Mouse (Mus musculus): ENCODE results near the gene Npc1l1. TPM values are rescaled to one million over a fixed set of nuclear protein-coding genes. Genes with fewer than 3 reads are reported as not detected.
"Not testable (repeated sequence)": the region's sequence is repeated elsewhere in the genome, so short reads cannot be mapped to it uniquely, and the experiment has no call there.

Gene Npc1l1
- polyA plus RNA-seq, 1 experiment from 2014 or later: 26.5 TPM

DNA sequence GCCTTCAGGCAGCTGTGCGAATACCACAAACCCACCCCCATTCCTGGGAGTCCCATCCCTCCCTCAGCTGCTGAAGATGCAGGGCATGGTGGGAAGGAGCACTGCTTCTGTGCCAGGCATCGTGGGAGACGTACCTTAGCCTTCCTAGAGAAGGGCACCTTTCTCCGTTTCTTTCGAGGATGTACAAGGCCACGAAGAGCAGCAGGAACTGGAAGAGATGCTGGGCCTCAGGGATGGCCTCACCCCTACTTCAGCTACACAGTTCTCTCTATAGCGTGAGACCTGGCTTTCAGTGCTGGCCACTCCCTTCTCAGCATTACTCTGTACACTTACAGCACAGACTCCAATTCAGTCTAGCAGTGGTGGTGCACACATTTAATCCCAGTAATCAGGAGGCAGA lies 29.5 kb upstream of the Npc1l1 start:
- H3K36me3 ChIP-seq (ENCODE audit: control insufficient read depth, insufficient read depth, low read length): peaks cover 33% of the 10 kb centered on the region
- no peak for ATAC-seq
- no peak overlapping the region for H3K4me2 ChIP-seq (ENCODE audit: low read depth, low read length)
- no peaks in the 10 kb centered on the region for H3K27me3 ChIP-seq (replicated peaks; ENCODE audit: control insufficient read depth, insufficient read depth, low read length)
- H3K4me3 ChIP-seq (ENCODE audit: low read length): no peak overlapping the region
- no peaks in the 10 kb centered on the region for H3K9me3 ChIP-seq (ENCODE audit: control insufficient read depth, low read length)
- 93% methylated on average over 7 of the region's 7 CpGs for WGBS
- no peak overlapping the region for H3K9ac ChIP-seq (ENCODE audit: low read depth, low read length)
- H3K4me1 ChIP-seq (ENCODE audit: control insufficient read depth, insufficient read depth, low read length): peaks cover 5% of the 10 kb centered on the region; the same call in 1 of the 2 replicates
- H3K27ac ChIP-seq (ENCODE audit: low read length): no peak overlapping the region

GRCm38 (mm10) chr11:6256490-6257072 lies 26.6 kb upstream of the Npc1l1 start:
- H3K4me1 ChIP-seq (ENCODE audit: control insufficient read depth, insufficient read depth, low read length): peaks cover 20% of the 10 kb centered on the region
- H3K27me3 ChIP-seq (replicated peaks; ENCODE audit: control insufficient read depth, insufficient read depth, low read length): no peaks in the 10 kb centered on the region
- ATAC-seq: no peak
- no peak overlapping the region for H3K4me2 ChIP-seq (ENCODE audit: low read depth, low read length)
- no peaks in the 10 kb centered on the region for H3K9me3 ChIP-seq (ENCODE audit: control insufficient read depth, low read length)
- no peak overlapping the region for H3K9ac ChIP-seq (ENCODE audit: low read depth, low read length)
- 60% methylated on average over 6 of the region's 6 CpGs for WGBS
- H3K36me3 ChIP-seq (ENCODE audit: control insufficient read depth, insufficient read depth, low read length): peaks cover 14% of the 10 kb centered on the region
- H3K4me3 ChIP-seq (ENCODE audit: low read length): no peak overlapping the region
- no peak overlapping the region for H3K27ac ChIP-seq (ENCODE audit: low read length)

GRCm38 (mm10) chr11:6254602-6255001 lies 24.7 kb upstream of the Npc1l1 start:
- WGBS: 80% methylated on average over 2 of the region's 2 CpGs
- ATAC-seq: not testable (repeated sequence)

DNA sequence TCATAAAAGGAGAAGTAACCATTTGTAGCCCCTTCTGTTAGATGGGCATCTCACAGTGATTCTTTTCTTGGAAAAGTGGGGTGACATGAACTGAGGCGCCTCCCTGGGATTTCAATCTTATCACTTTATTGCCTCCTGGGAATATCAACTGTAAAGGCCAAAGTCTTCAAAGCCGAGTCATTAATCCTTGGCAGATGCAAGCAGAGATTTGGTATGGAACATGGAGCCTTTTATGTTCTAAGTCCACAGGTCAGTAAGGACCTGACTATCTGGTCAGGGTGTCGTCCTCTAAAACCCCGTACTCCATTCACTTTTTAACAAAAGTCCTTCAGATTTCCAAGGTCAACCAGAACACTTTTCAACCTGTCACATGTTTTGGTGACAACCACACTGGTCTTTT lies 22.9 kb upstream of the Npc1l1 start:
- H3K27ac ChIP-seq (ENCODE audit: low read length): peak overlapping the region; percentile 39; the same call in 1 of the 2 replicates
- peaks cover 20% of the 10 kb centered on the region for H3K4me1 ChIP-seq (ENCODE audit: control insufficient read depth, insufficient read depth, low read length)
- H3K4me3 ChIP-seq (ENCODE audit: low read length): no peak overlapping the region
- no peak overlapping the region for H3K4me2 ChIP-seq (ENCODE audit: low read depth, low read length)
- WGBS: 69% methylated on average over 4 of the region's 4 CpGs
- no peaks in the 10 kb centered on the region for H3K36me3 ChIP-seq (ENCODE audit: control insufficient read depth, insufficient read depth, low read length)
- no peaks in the 10 kb centered on the region for H3K27me3 ChIP-seq (replicated peaks; ENCODE audit: control insufficient read depth, insufficient read depth, low read length)
- ATAC-seq: peak; percentile 60
- H3K9ac ChIP-seq (ENCODE audit: low read depth, low read length): no peak overlapping the region
- no peaks in the 10 kb centered on the region for H3K9me3 ChIP-seq (ENCODE audit: control insufficient read depth, low read length)

More at GRCm38 (mm10) chr11:6254602-6255001, 24.7 kb upstream of the Npc1l1 start:
- H3K9ac ChIP-seq (ENCODE audit: low read depth, low read length); H3K9me3 ChIP-seq (ENCODE audit: control insufficient read depth, low read length); H3K27ac ChIP-seq (ENCODE audit: low read length); H3K4me2 ChIP-seq (ENCODE audit: low read depth, low read length); H3K27me3 ChIP-seq (replicated peaks; ENCODE audit: control insufficient read depth, insufficient read depth, low read length); H3K36me3 ChIP-seq (ENCODE audit: control insufficient read depth, insufficient read depth, low read length); H3K4me3 ChIP-seq (ENCODE audit: low read length): not testable (repeated sequence)
- peaks cover 20% of the 10 kb centered on the region for H3K4me1 ChIP-seq (ENCODE audit: control insufficient read depth, insufficient read depth, low read length)

- peaks cover 20% of the 10 kb centered on the region for H3K4me1 ChIP-seq (ENCODE audit: control insufficient read depth, insufficient read depth, low read length)
- WGBS: 85% methylated on average over 5 of the region's 5 CpGs
Observed at GRCm38 (mm10) chr11:6252248-6252647, 22.3 kb upstream of the Npc1l1 start.

DNA sequence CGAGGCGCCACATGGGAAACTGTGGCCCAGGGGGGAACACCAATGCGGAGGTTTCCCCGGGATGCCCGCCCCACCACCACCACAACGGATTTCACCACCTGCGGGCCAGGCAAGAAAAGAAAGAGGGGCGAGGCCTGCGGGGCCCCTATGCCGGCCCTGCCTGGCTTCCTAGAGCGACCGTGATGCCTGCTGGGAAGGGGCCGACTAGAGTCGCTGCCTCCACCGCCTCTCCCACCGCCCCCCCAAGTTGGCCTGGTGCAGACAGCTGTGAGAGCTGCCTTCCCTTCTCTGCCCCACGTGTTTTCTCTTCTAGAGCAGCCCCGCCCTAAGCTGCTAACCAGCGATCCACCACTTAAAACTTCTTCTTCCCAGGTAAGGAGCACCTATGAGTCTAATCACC lies 14.8 kb upstream of the Npc1l1 start:
- no peak overlapping the region for H3K27ac ChIP-seq (ENCODE audit: low read length)
- no peak overlapping the region for H3K9ac ChIP-seq (ENCODE audit: low read depth, low read length)
- no peak overlapping the region for H3K4me2 ChIP-seq (ENCODE audit: low read depth, low read length)
- no peaks in the 10 kb centered on the region for H3K36me3 ChIP-seq (ENCODE audit: control insufficient read depth, insufficient read depth, low read length)
- H3K4me1 ChIP-seq (ENCODE audit: control insufficient read depth, insufficient read depth, low read length): no peaks in the 10 kb centered on the region
- no peaks in the 10 kb centered on the region for H3K9me3 ChIP-seq (ENCODE audit: control insufficient read depth, low read length)
- no peak overlapping the region for H3K4me3 ChIP-seq (ENCODE audit: low read length)
- WGBS: 55% methylated on average over 19 of the region's 19 CpGs
- ATAC-seq: no peak
- H3K27me3 ChIP-seq (replicated peaks; ENCODE audit: control insufficient read depth, insufficient read depth, low read length): no peaks in the 10 kb centered on the region

More at GRCm38 (mm10) chr11:6252248-6252647, 22.3 kb upstream of the Npc1l1 start:
- Histone ChIP-seq H3K27ac (ENCODE audit: low read length) (no peak overlapping the region; the same call in 1 of the 2 replicates), H3K36me3 (ENCODE audit: control insufficient read depth, insufficient read depth, low read length) (no peaks in the 10 kb centered on the region), H3K4me3 (ENCODE audit: low read length) (no peak overlapping the region), H3K4me2 (ENCODE audit: low read depth, low read length) (no peak overlapping the region), H3K9ac (ENCODE audit: low read depth, low read length) (no peak overlapping the region), H3K9me3 (ENCODE audit: control insufficient read depth, low read length) (no peaks in the 10 kb centered on the region), H3K27me3 (replicated peaks; ENCODE audit: control insufficient read depth, insufficient read depth, low read length) (no peaks in the 10 kb centered on the region)
- peak; percentile 28 for ATAC-seq

DNA sequence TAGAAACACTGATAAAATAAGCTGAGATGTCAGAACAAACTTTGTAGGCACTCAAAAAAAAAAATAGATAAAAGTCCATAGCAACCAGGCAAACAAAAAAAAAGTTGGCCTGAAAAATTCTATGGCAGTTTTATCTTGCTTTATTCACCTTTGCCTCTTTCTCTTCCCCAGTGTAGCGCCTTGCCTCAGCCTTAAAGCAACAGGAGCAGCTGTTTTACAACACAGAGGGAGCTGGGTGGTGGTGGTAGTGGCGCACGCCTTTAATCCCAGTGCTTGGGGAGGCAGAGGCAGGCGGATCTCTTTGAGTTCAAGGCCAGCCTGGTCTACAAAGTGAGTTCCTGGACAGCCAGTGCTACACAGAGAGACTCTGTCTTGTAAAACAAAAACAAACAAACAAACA lies 3.1 kb upstream of the Npc1l1 start:
- Histone ChIP-seq H3K4me3 (ENCODE audit: low read length) (no peak overlapping the region), H3K9ac (ENCODE audit: low read depth, low read length) (no peak overlapping the region), H3K27me3 (replicated peaks; ENCODE audit: control insufficient read depth, insufficient read depth, low read length) (no peaks in the 10 kb centered on the region), H3K27ac (ENCODE audit: low read length) (no peak overlapping the region), H3K4me2 (ENCODE audit: low read depth, low read length) (no peak overlapping the region), H3K4me1 (ENCODE audit: control insufficient read depth, insufficient read depth, low read length) (no peaks in the 10 kb centered on the region; the same call in 1 of the 2 replicates), H3K9me3 (ENCODE audit: control insufficient read depth, low read length) (peaks cover 5% of the 10 kb centered on the region; the same call in 1 of the 2 replicates), H3K36me3 (ENCODE audit: control insufficient read depth, insufficient read depth, low read length) (no peaks in the 10 kb centered on the region)
- ATAC-seq: 0 out of 2 replicates have a peak, but pooled peaks have one; percentile 32
- 79% methylated on average over 4 of the region's 4 CpGs for WGBS

GRCm38 (mm10) chr11:6224541-6225229 lies 5.3 kb downstream of the Npc1l1 start:
- Histone ChIP-seq H3K27ac (ENCODE audit: low read length) (no peak overlapping the region), H3K36me3 (ENCODE audit: control insufficient read depth, insufficient read depth, low read length) (no peaks in the 10 kb centered on the region), H3K9ac (ENCODE audit: low read depth, low read length) (no peak overlapping the region), H3K4me1 (ENCODE audit: control insufficient read depth, insufficient read depth, low read length) (no peaks in the 10 kb centered on the region), H3K27me3 (replicated peaks; ENCODE audit: control insufficient read depth, insufficient read depth, low read length) (no peaks in the 10 kb centered on the region; the same call in 1 of the 2 replicates), H3K4me3 (ENCODE audit: low read length) (no peak overlapping the region), H3K4me2 (ENCODE audit: low read depth, low read length) (no peak overlapping the region), H3K9me3 (ENCODE audit: control insufficient read depth, low read length) (no peaks in the 10 kb centered on the region)
- no peak for ATAC-seq
- 76% methylated on average over 14 of the region's 14 CpGs for WGBS

DNA sequence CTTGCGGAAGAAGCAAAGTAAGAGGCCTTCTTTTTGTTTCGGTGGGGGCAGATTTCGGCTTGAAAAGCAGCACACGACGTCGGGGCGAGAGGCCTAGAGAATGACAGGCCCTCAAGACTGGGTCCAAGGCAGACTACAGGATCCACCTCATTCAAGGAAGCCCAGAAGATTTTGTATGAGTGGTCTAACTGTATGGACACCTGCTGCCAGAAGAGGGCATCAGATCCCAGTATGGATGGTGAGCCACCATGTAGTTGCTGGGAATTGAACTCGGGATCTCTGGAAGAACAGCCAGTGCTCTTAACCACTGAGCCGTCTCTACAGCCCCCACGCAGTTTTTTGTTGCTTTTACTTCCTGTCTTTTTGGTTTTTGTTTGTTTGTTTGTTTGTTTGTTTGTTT lies 7.8 kb downstream of the Npc1l1 start:
- Histone ChIP-seq H3K9me3 (ENCODE audit: control insufficient read depth, low read length) (no peaks in the 10 kb centered on the region), H3K9ac (ENCODE audit: low read depth, low read length) (no peak overlapping the region), H3K4me2 (ENCODE audit: low read depth, low read length) (no peak overlapping the region), H3K4me3 (ENCODE audit: low read length) (no peak overlapping the region), H3K36me3 (ENCODE audit: control insufficient read depth, insufficient read depth, low read length) (no peaks in the 10 kb centered on the region), H3K27me3 (replicated peaks; ENCODE audit: control insufficient read depth, insufficient read depth, low read length) (no peaks in the 10 kb centered on the region; the same call in 1 of the 2 replicates), H3K4me1 (ENCODE audit: control insufficient read depth, insufficient read depth, low read length) (no peaks in the 10 kb centered on the region), H3K27ac (ENCODE audit: low read length) (no peak overlapping the region)
- 94% methylated on average over 10 of the region's 10 CpGs for WGBS
- ATAC-seq: no peak
